Mouse (Mus musculus): ENCODE results near the gene Pdss1.

DNA sequence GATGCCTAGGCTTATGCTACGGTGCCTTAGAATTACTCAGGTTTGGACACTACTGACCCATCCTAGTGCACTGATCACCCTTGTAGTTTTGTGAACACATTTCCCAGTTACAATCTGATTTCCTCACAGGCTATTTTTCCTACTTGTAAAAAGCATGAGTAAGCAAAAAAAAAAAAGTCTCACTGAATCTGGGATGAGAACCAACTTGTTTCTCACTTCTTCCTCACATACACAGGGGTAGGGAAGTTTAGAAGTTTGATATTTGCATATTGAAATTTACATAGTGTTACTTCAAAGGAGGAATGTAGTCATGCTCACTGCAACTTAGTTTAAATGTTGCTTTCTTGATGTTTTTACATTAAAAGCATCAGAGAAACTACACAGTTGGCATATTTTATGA, 38.2 kb downstream of the Pdss1 start:
- no peak for TF ChIP-seq CHD2 (IDR thresholded peaks at IDR 0.05; ENCODE audit: low read depth, low read length)
- no peak for TF ChIP-seq ZC3H11A (IDR thresholded peaks at IDR 0.05; ENCODE audit: borderline replicate concordance, low read depth, low read length)
